Mouse (Mus musculus): ENCODE measurements around the gene Scube1.

GRCm38 (mm10) chr15:83673621-83674020, 51.2 kb downstream of the Scube1 start:
- TF ChIP-seq CTCF (IDR thresholded peaks at IDR 0.05; ENCODE audit: low read depth, low read length): no peak
- TF ChIP-seq GATA1 (IDR thresholded peaks at IDR 0.05; ENCODE audit: borderline replicate concordance, low read length): no peak
- TF ChIP-seq GATA2 (IDR thresholded peaks at IDR 0.05; ENCODE audit: borderline replicate concordance, low read depth, low read length): no peak
